Mouse (Mus musculus): ENCODE measurements around the gene Sh2b2. TPM values are rescaled to one million over a fixed set of nuclear protein-coding genes. Genes with fewer than 3 reads are reported as not detected.

The Sh2b2 gene
- polyA plus RNA-seq (2015; fragmentation: Nextera tagmentation; extraction: Ambion mirVana) = 24.8 and 24.9 TPM in 2 replicates

DNA sequence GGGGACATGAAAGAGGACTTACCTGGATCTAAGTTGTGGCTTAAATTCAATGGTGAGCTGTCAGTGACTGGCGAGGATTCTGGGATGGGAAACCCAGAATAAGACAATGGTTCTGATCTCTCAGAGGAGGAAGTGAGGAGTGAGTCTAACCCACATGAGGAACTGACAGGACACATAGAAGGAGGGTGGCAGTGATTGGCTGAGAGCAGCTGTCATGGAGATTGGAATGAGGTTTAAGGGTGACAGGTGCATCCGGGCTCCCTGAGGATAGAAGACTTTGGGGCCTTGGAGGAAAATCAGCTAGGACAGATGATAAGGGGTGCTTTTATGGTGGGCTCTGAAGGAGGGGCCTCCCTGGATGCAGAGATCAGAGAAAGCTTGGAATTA lies at the start of gene Sh2b2:
Sh2b2 (minus strand) TSS at position 105 of the 387 bp plus-strand sequence.
- Histone ChIP-seq H3K9me3 (replicated peaks; ENCODE audit: control insufficient read depth, low read length, poor library complexity, severe bottlenecking) (no peaks in the 10 kb centered on the region), H3K4me2 (ENCODE audit: low read length) (peak within 1 kb of the TSS; percentile 52), H3K9ac (ENCODE audit: low read depth, low read length) (peak within 1 kb of the TSS; percentile 95), H3K4me1 (ENCODE audit: control insufficient read depth, insufficient read depth, low read length) (peaks cover 21% of the 10 kb centered on the region), H3K4me3 (ENCODE audit: low read depth, low read length) (peak within 1 kb of the TSS; percentile 88), H3K27me3 (ENCODE audit: control insufficient read depth, insufficient read depth, low read depth, low read length) (no peaks in the 10 kb centered on the region), H3K36me3 (ENCODE audit: control insufficient read depth, insufficient read depth, low read length) (0 out of 2 replicates have a peak, but pooled peaks cover 4% of the 10 kb centered on the region), H3K27ac (ENCODE audit: low read length) (peak within 1 kb of the TSS; percentile 89)
- ATAC-seq = no peak
- WGBS = 87% methylated on average over 2 of the region's 2 CpGs

GRCm38 (mm10) chr5:136292971-136293418 lies 46.6 kb upstream of the Sh2b2 start:
- no peak overlapping the region for H3K4me3 ChIP-seq (ENCODE audit: low read depth, low read length)
- 0 out of 2 replicates have a peak, but pooled peaks cover 3% of the 10 kb centered on the region for H3K36me3 ChIP-seq (ENCODE audit: control insufficient read depth, insufficient read depth, low read length)
- no peaks in the 10 kb centered on the region for H3K27me3 ChIP-seq (ENCODE audit: control insufficient read depth, insufficient read depth, low read depth, low read length)
- peak overlapping the region; percentile 60 for H3K27ac ChIP-seq (ENCODE audit: low read length)
- ATAC-seq = no peak
- H3K4me2 ChIP-seq (ENCODE audit: low read length) = no peak overlapping the region
- H3K4me1 ChIP-seq (ENCODE audit: control insufficient read depth, insufficient read depth, low read length) = peaks cover 5% of the 10 kb centered on the region; the same call in 1 of the 2 replicates
- 66% methylated on average over 4 of the region's 4 CpGs for WGBS
- H3K9me3 ChIP-seq (replicated peaks; ENCODE audit: control insufficient read depth, low read length, poor library complexity, severe bottlenecking) = no peaks in the 10 kb centered on the region
- no peak overlapping the region for H3K9ac ChIP-seq (ENCODE audit: low read depth, low read length)

DNA sequence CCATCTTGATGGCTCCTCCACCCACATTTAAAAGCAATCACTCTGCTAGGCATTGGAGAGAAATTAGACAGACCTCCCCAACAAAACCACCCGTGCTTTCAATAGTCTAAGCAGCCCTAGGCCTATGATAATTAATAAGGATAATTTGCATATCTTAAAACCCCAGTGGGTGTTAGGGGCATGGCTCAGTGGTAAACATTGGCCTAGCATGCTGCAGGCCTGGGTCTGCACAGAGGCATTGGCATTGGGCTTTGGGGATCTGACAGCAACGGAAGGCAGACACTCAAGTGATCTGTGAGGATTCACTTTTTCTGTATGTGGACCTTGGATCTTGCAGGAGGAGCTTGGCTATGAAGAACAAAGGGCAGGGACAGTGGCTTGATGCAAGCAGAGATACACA lies 46.0 kb upstream of the Sh2b2 start:
- Histone ChIP-seq H3K4me3 (ENCODE audit: low read depth, low read length) (no peak overlapping the region), H3K36me3 (ENCODE audit: control insufficient read depth, insufficient read depth, low read length) (peaks cover 8% of the 10 kb centered on the region; the same call in 1 of the 2 replicates), H3K4me2 (ENCODE audit: low read length) (no peak overlapping the region), H3K9me3 (replicated peaks; ENCODE audit: control insufficient read depth, low read length, poor library complexity, severe bottlenecking) (no peaks in the 10 kb centered on the region), H3K9ac (ENCODE audit: low read depth, low read length) (no peak overlapping the region), H3K27ac (ENCODE audit: low read length) (peak overlapping the region; percentile 60), H3K4me1 (ENCODE audit: control insufficient read depth, insufficient read depth, low read length) (peaks cover 5% of the 10 kb centered on the region; the same call in 1 of the 2 replicates), H3K27me3 (ENCODE audit: control insufficient read depth, insufficient read depth, low read depth, low read length) (no peaks in the 10 kb centered on the region)
- no peak for ATAC-seq
- WGBS = 49% methylated on average over 2 of the region's 2 CpGs

DNA sequence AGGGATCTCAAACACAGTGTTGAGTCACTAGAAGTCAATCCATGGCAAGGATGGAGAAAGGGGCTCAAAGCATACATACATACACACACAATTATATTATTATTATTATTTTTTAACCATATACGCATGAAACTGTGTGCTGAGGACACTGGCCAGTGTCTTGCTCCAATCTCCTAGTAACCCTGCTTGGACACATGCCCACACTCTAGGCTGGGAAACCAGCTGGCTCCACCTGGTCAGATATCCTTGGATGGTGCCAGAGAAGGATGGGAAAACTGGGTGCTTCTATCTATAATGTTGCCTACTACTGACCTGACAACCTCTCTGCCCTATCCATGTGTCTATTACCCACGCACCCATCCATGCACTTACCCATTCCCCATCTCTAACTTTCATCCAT lies 45.2 kb upstream of the Sh2b2 start:
- no peaks in the 10 kb centered on the region for H3K9me3 ChIP-seq (replicated peaks; ENCODE audit: control insufficient read depth, low read length, poor library complexity, severe bottlenecking)
- H3K4me1 ChIP-seq (ENCODE audit: control insufficient read depth, insufficient read depth, low read length) = peaks cover 5% of the 10 kb centered on the region; the same call in 1 of the 2 replicates
- no peak overlapping the region for H3K4me3 ChIP-seq (ENCODE audit: low read depth, low read length)
- no peak overlapping the region for H3K4me2 ChIP-seq (ENCODE audit: low read length)
- 94% methylated on average over 2 of the region's 2 CpGs for WGBS
- no peak overlapping the region for H3K9ac ChIP-seq (ENCODE audit: low read depth, low read length)
- peaks cover 8% of the 10 kb centered on the region; the same call in 1 of the 2 replicates for H3K36me3 ChIP-seq (ENCODE audit: control insufficient read depth, insufficient read depth, low read length)
- ATAC-seq = no peak
- no peaks in the 10 kb centered on the region for H3K27me3 ChIP-seq (ENCODE audit: control insufficient read depth, insufficient read depth, low read depth, low read length)
- H3K27ac ChIP-seq (ENCODE audit: low read length) = no peak overlapping the region

- no peak overlapping the region for H3K4me3 ChIP-seq (ENCODE audit: low read depth, low read length)
- H3K4me2 ChIP-seq (ENCODE audit: low read length) = no peak overlapping the region
- 86% methylated on average over 3 of the region's 3 CpGs for WGBS
- H3K27ac ChIP-seq (ENCODE audit: low read length) = no peak overlapping the region
- H3K9me3 ChIP-seq (replicated peaks; ENCODE audit: control insufficient read depth, low read length, poor library complexity, severe bottlenecking) = no peaks in the 10 kb centered on the region
- no peak for ATAC-seq
- H3K27me3 ChIP-seq (ENCODE audit: control insufficient read depth, insufficient read depth, low read depth, low read length) = no peaks in the 10 kb centered on the region
- H3K4me1 ChIP-seq (ENCODE audit: control insufficient read depth, insufficient read depth, low read length) = peaks cover 5% of the 10 kb centered on the region; the same call in 1 of the 2 replicates
- peaks cover 13% of the 10 kb centered on the region for H3K36me3 ChIP-seq (ENCODE audit: control insufficient read depth, insufficient read depth, low read length)
- H3K9ac ChIP-seq (ENCODE audit: low read depth, low read length) = no peak overlapping the region
These were observed 43.4 kb upstream of the Sh2b2 start for GRCm38 (mm10) chr5:136289776-136290175.

DNA sequence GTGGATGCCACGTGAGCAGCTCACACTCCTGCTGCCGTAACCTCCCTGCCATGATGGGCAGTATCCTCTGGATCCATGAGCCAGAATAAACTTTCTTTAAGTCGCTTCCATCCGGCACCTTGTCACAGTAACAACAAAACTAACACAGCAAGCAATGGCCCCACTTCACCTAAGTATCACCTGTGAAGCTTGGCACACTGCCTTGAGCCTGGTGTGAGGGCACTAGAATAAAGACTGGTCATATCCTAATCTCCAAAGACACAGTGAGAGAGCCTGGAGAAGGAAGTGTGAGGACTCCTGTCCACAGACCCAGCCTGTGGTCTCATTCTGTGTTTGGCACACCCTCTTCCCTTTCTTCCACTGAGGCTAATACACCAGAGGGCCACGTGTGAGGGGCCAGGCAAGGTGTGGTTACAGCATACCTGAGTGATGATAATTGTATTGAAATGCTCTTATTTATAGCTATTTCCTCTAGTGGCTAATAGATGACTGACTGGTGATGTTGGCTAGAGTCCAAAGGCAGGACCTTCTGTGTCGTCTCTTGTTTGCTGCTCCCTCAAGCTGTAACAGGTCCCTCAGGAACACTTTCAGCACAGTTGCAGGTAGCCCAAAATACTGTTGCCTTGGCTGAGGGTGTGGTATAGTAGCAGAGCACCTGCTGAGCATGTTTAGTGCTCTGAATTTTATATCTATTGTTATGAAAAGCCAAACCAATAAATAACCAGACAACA lies 42.2 kb upstream of the Sh2b2 start:
- H3K36me3 ChIP-seq (ENCODE audit: control insufficient read depth, insufficient read depth, low read length) = peaks cover 13% of the 10 kb centered on the region

DNA sequence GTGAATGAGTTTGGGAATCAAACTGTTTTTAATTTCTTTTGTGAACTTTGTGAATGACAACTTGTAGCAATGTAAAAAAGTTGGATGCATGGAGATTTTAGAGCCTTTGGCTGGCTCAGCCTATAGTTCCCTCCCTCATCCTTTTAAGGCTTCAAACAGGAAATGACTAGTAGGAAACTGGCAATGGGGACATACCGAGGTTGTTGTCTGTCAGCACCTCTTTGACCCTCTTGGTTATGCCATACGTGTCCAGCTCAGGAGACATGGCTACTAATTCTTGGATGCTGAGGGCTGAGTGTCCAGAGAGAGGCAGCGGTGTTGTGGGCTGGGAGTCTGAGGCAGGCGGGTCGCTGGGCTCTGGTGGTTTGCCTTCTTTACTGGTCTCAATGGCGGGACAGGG lies 40.2 kb upstream of the Sh2b2 start:
- H3K4me2 ChIP-seq (ENCODE audit: low read length) = no peak overlapping the region
- no peaks in the 10 kb centered on the region for H3K4me1 ChIP-seq (ENCODE audit: control insufficient read depth, insufficient read depth, low read length)
- no peaks in the 10 kb centered on the region for H3K27me3 ChIP-seq (ENCODE audit: control insufficient read depth, insufficient read depth, low read depth, low read length)
- no peak overlapping the region for H3K27ac ChIP-seq (ENCODE audit: low read length)
- H3K4me3 ChIP-seq (ENCODE audit: low read depth, low read length) = no peak overlapping the region
- no peaks in the 10 kb centered on the region for H3K9me3 ChIP-seq (replicated peaks; ENCODE audit: control insufficient read depth, low read length, poor library complexity, severe bottlenecking)
- peaks cover 15% of the 10 kb centered on the region for H3K36me3 ChIP-seq (ENCODE audit: control insufficient read depth, insufficient read depth, low read length)
- no peak overlapping the region for H3K9ac ChIP-seq (ENCODE audit: low read depth, low read length)
- 83% methylated on average over 6 of the region's 6 CpGs for WGBS
- no peak for ATAC-seq

More for the DNA sequence above, 42.2 kb upstream of the Sh2b2 start:
- H3K4me2 ChIP-seq (ENCODE audit: low read length) = no peak overlapping the region
- H3K9me3 ChIP-seq (replicated peaks; ENCODE audit: control insufficient read depth, low read length, poor library complexity, severe bottlenecking) = no peaks in the 10 kb centered on the region
- no peak overlapping the region for H3K4me3 ChIP-seq (ENCODE audit: low read depth, low read length)
- no peak overlapping the region for H3K9ac ChIP-seq (ENCODE audit: low read depth, low read length)
- 90% methylated on average over 6 of the region's 6 CpGs for WGBS
- peaks cover 5% of the 10 kb centered on the region; the same call in 1 of the 2 replicates for H3K4me1 ChIP-seq (ENCODE audit: control insufficient read depth, insufficient read depth, low read length)
- H3K27me3 ChIP-seq (ENCODE audit: control insufficient read depth, insufficient read depth, low read depth, low read length) = no peaks in the 10 kb centered on the region
- no peak overlapping the region for H3K27ac ChIP-seq (ENCODE audit: low read length)
- ATAC-seq = no peak

DNA sequence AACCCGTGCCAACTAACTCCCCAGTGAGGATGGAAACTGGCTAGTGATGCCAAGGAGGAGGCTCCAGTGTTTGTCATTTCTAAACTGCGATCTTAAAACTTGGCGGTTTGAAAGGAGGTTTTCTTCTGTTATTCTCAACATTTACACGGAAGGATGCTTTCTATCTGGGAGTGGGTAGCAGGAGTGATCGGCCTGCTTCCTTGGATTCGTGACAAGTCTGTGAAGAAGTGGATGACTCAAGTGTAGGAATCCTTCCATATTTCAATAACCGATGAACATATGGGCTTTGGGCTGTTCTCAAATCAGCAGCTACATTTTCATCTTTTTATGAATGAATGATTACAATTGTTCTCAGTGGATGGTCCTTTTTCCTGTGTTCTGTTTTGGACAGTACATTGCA lies 38.8 kb upstream of the Sh2b2 start:
- no peak overlapping the region for H3K27ac ChIP-seq (ENCODE audit: low read length)
- H3K4me1 ChIP-seq (ENCODE audit: control insufficient read depth, insufficient read depth, low read length) = no peaks in the 10 kb centered on the region
- H3K9me3 ChIP-seq (replicated peaks; ENCODE audit: control insufficient read depth, low read length, poor library complexity, severe bottlenecking) = no peaks in the 10 kb centered on the region
- no peak overlapping the region for H3K4me2 ChIP-seq (ENCODE audit: low read length)
- H3K9ac ChIP-seq (ENCODE audit: low read depth, low read length) = no peak overlapping the region
- 93% methylated on average over 7 of the region's 7 CpGs for WGBS
- no peak overlapping the region for H3K4me3 ChIP-seq (ENCODE audit: low read depth, low read length)
- no peaks in the 10 kb centered on the region for H3K27me3 ChIP-seq (ENCODE audit: control insufficient read depth, insufficient read depth, low read depth, low read length)
- no peak for ATAC-seq
- H3K36me3 ChIP-seq (ENCODE audit: control insufficient read depth, insufficient read depth, low read length) = peaks cover 15% of the 10 kb centered on the region

- no peaks in the 10 kb centered on the region for H3K4me1 ChIP-seq (ENCODE audit: control insufficient read depth, insufficient read depth, low read length)
- ATAC-seq = no peak
- no peaks in the 10 kb centered on the region for H3K27me3 ChIP-seq (ENCODE audit: control insufficient read depth, insufficient read depth, low read depth, low read length)
- H3K9ac ChIP-seq (ENCODE audit: low read depth, low read length) = no peak overlapping the region
- H3K27ac ChIP-seq (ENCODE audit: low read length) = no peak overlapping the region
- WGBS = 58% methylated on average over 6 of the region's 6 CpGs
- no peak overlapping the region for H3K4me3 ChIP-seq (ENCODE audit: low read depth, low read length)
- H3K4me2 ChIP-seq (ENCODE audit: low read length) = no peak overlapping the region
- H3K9me3 ChIP-seq (replicated peaks; ENCODE audit: control insufficient read depth, low read length, poor library complexity, severe bottlenecking) = no peaks in the 10 kb centered on the region
- H3K36me3 ChIP-seq (ENCODE audit: control insufficient read depth, insufficient read depth, low read length) = peaks cover 32% of the 10 kb centered on the region
These were observed 35.0 kb upstream of the Sh2b2 start for GRCm38 (mm10) chr5:136281351-136281750.
